Mouse (Mus musculus) cerebellum, adult 2 months (tissue): ENCODE data around the gene Ly6c2.
"Not testable (repeated sequence)": the region's sequence is repeated elsewhere in the genome, so short reads cannot be mapped to it uniquely, and the experiment has no call there.

Experiments
- CTCF ChIP-seq: fragments of 200-500 bp; IDR thresholded peaks from 2 replicates; pipeline ENCODE4 v1.5.1; 2011; ENCODE audit warnings: low read depth, mild to moderate bottlenecking, control low read depth, low read length, moderate library complexity, borderline replicate concordance; ENCODE audit not compliant: insufficient read depth
- POLR2A ChIP-seq: fragments of 200-500 bp; IDR thresholded peaks from 2 replicates; pipeline ENCODE4 v1.6.1; 2011; ENCODE audit warnings: low read length, control low read depth, borderline replicate concordance; ENCODE audit not compliant: insufficient read depth

DNA sequence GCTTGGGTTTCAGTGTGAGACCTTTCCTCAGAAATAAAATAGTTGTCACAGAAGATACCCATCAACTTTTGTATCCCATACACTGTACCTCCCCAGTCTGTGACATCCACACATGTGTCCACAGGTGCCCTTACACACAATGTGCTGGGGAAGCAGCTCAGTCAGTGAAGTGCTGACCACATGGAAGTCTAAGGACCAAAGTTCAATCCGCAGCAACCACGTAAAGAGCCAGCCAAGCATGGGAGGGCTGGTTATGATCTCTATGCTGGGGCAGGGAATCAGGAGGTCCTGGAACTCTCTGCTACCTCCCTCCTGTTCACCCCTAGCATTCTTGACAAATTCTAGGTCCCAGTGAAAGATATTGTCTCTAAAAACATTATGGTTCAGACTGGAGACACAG lies 20.6 kb upstream of the Ly6c2 start:
- not testable (repeated sequence) for TF ChIP-seq CTCF, POLR2A
